Mouse (Mus musculus) T-helper 2 cell (primary cell): Measurements from ENCODE around the gene Osbpl2.

ENCODE experiments used
- in situ Hi-C: fragments of 300-600 bp; cut with MboI, MseI; formaldehyde crosslinking; loops from one replicate; pipeline ENCODE4 v1.15.1; 2025; ENCODE audit warnings: high pct_unique_total_duplicates

Gene Osbpl2

GRCm38 (mm10) chr2:180104659-180105377 lies 14.3 kb upstream of the Osbpl2 start:
- in situ Hi-C loops, result no loop called here

- in situ Hi-C loops, result no loop called here
Measured at GRCm38 (mm10) chr2:180105441-180106190, 13.5 kb upstream of the Osbpl2 start.

- in situ Hi-C loops, result no loop called here
Measured at GRCm38 (mm10) chr2:180107081-180107480, 12.0 kb upstream of the Osbpl2 start.

GRCm38 (mm10) chr2:180108285-180108684 lies 10.8 kb upstream of the Osbpl2 start:
- in situ Hi-C loops, result no loop called here

- in situ Hi-C loops, result no loop called here
Measured at GRCm38 (mm10) chr2:180113909-180114890, 4.9 kb upstream of the Osbpl2 start.

GRCm38 (mm10) chr2:180115279-180115678 lies 3.8 kb upstream of the Osbpl2 start:
- in situ Hi-C loops, result loop anchor here (5.0 kb wide), 1 partner anchor 73 kb away; the partner anchor contains the start of genes Psma7 and Ss18l1

GRCm38 (mm10) chr2:180116081-180116493 lies 3.0 kb upstream of the Osbpl2 start:
- in situ Hi-C loops, result loop anchor here (5.0 kb wide), 1 partner anchor 74 kb away; the partner anchor contains the start of genes Psma7 and Ss18l1

- in situ Hi-C loops, result loop anchor here (5.0 kb wide), 1 partner anchor 75 kb away; the partner anchor contains the start of genes Psma7 and Ss18l1
Measured at GRCm38 (mm10) chr2:180116741-180117484, 2.2 kb upstream of the Osbpl2 start.

- in situ Hi-C loops, result loop anchor here (5.0 kb wide), 1 partner anchor 75 kb away; the partner anchor contains the start of genes Psma7 and Ss18l1
Measured at GRCm38 (mm10) chr2:180117485-180118194, 1.5 kb upstream of the Osbpl2 start.

GRCm38 (mm10) chr2:180119439-180120291 lies 559 bp downstream of the Osbpl2 start:
- in situ Hi-C loops, result loop anchor here (5.0 kb wide), 1 partner anchor 77 kb away; the partner anchor contains the start of genes Psma7 and Ss18l1

- in situ Hi-C loops, result no loop called here
Measured at GRCm38 (mm10) chr2:180120292-180120761, 1.2 kb downstream of the Osbpl2 start.

GRCm38 (mm10) chr2:180124192-180124591 lies 5.1 kb downstream of the Osbpl2 start:
- in situ Hi-C loops, result no loop called here

GRCm38 (mm10) chr2:180126195-180126594 lies 7.1 kb downstream of the Osbpl2 start:
- in situ Hi-C loops, result no loop called here

- in situ Hi-C loops, result no loop called here
Measured at GRCm38 (mm10) chr2:180127675-180128074, 8.6 kb downstream of the Osbpl2 start.

GRCm38 (mm10) chr2:180133231-180133630 lies 14.1 kb downstream of the Osbpl2 start:
- in situ Hi-C loops, result no loop called here

- in situ Hi-C loops, result no loop called here
Measured at GRCm38 (mm10) chr2:180133911-180134310, 14.8 kb downstream of the Osbpl2 start.

GRCm38 (mm10) chr2:180135414-180135813 lies 16.3 kb downstream of the Osbpl2 start:
- in situ Hi-C loops, result no loop called here

- in situ Hi-C loops, result no loop called here
Measured at GRCm38 (mm10) chr2:180146091-180146490, 27.0 kb downstream of the Osbpl2 start.

- in situ Hi-C loops, result no loop called here
Measured at GRCm38 (mm10) chr2:180147379-180147778, 28.3 kb downstream of the Osbpl2 start.
